Mouse (Mus musculus) E14TG2a.4 (cell line): ENCODE measurements around the gene Ppp1r1b.

Experiments used
- CTCF ChIP-seq: conservative IDR thresholded peaks from 2 replicates; pipeline ENCODE4 v1.5.1; 2014; ENCODE audit warnings: low read length
- NANOG ChIP-seq: IDR thresholded peaks from 2 replicates; pipeline ENCODE4 v1.6.1; 2014; ENCODE audit warnings: borderline replicate concordance, low read length, mixed read lengths
- POU5F1 ChIP-seq: IDR thresholded peaks from 2 replicates; pipeline ENCODE4 v1.6.1; 2014; ENCODE audit warnings: low read length, borderline replicate concordance

DNA sequence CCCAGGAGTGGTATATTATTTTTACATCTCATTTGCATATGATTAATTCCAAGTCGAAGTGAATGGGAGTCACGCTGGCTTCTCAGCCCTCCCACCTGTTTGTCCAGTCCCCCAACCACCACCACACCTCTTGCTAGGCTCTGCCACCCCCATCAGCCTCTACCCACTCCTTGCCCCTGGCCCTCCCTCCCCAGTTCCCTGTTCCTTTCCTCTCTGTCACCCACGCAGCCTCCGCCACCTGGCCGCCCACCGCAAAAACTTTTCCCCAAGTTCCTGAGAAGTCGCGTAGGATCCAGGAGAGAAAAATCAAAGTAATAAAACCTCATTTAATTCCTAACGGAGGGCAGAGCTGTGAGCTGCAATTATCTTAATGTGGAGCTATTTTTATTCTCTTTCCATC, 2.0 kb upstream of the Ppp1r1b start:
- no peak for TF ChIP-seq CTCF
- TF ChIP-seq NANOG = no peak
- no peak for TF ChIP-seq POU5F1
